7 mouse cellular contexts compared by ENCODE assay signal in the genomic region with DNA sequence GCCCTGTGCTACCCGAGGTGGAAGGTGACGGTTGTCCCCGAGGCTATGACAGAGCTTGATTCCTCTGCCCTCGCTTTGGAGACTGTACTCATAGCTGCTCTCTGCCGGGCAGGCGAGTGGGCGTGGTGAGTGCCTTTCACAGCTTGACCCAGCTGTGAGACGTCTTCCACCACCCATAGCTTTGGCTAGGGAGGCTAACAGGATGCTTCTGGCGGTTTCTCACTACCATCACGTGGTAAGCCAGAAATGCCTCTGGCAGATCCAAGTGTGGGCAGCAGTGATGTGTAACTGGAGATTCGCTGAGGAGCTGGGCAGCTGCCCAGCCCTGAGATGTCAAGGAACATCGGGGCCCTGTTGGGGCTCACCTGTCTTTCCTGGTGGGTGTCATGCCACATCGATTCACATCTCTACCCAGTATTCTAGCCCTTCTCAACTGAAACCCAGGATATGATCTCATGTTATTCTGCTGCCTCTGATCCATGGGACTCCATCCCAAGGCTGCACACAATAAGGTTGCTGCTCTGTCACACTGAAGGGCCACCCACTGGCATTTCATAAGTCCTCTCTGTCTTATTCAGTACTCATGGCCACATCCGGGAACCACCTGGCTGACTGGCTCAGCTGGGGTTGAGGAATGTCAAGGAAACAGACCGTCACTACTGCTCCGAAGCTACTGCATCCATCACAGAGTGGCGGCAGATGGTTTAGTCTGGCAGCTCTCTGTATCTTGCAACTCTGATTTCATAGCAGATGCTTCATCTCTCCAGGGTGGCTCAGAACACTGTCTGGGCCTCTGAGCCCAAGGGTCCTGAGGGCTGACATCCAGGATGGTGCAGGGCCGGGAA.
DNase-seq lines count a peak whose midpoint lies in the region; ATAC-seq and TF ChIP-seq lines count a peak whose summit lies in the region.

No protein-coding gene starts in this region.

- 0 out of 2 replicates have a peak, but pooled peaks cover 4% of the 10 kb centered on the region for H3K36me3 ChIP-seq in stomach, embryonic 16.5 days (ENCODE audit: control insufficient read depth, insufficient read depth, low read length)
- H3K36me3 ChIP-seq in liver, postnatal 0 days (replicated peaks; ENCODE audit: insufficient read depth, low read length) = no peaks in the 10 kb centered on the region

- peak; percentile 34; the same call in 1 of the 2 replicates for ATAC-seq in stomach, embryonic 16.5 days (ENCODE audit: insufficient read depth, low FRiP score)
- ATAC-seq in liver, postnatal 0 days = no peak

- peak overlapping the region; percentile 18 for H3K27ac ChIP-seq in cerebellum, adult 2 months (ENCODE audit: insufficient read depth, low read length)
- H3K27ac ChIP-seq in stomach, embryonic 16.5 days (ENCODE audit: low read length) = peak overlapping the region; percentile 66
- H3K27ac ChIP-seq in liver, postnatal 0 days (ENCODE audit: low read depth) = no peak overlapping the region

- no peak overlapping the region for H3K9ac ChIP-seq in stomach, embryonic 16.5 days (ENCODE audit: low read length)
- no peak overlapping the region for H3K9ac ChIP-seq in liver, postnatal 0 days (replicated peaks)

- no peaks in the 10 kb centered on the region for H3K27me3 ChIP-seq in cerebellum, adult 2 months (ENCODE audit: control insufficient read depth, insufficient read depth, low read length)
- no peaks in the 10 kb centered on the region for H3K27me3 ChIP-seq in stomach, embryonic 16.5 days (ENCODE audit: control insufficient read depth, insufficient read depth, low read length)
- H3K27me3 ChIP-seq in liver, postnatal 0 days (ENCODE audit: insufficient read depth, low read length) = no peaks in the 10 kb centered on the region

- DNase-seq in kidney, postnatal 4 days = peak; percentile 31 to 54
- DNase-seq in kidney, adult 11 months = no peak
- peak; percentile 69 to 75 for DNase-seq in cerebellum, adult 2 months
- DNase-seq in heart, postnatal 10 days = peak; percentile 59 to 63
- peak; percentile 66 to 73 for DNase-seq in left cerebral cortex, postnatal 36 days (ENCODE audit: low spot score in 2 of 2)
- DNase-seq in liver, postnatal 0 days = no peak

- intact Hi-C loops in heart, postnatal 10 days (cut with DNase I) = no loop called here
- intact Hi-C loops in left cerebral cortex, postnatal 36 days (cut with DNase I) = no loop called here

- no peak overlapping the region for H3K4me3 ChIP-seq in cerebellum, adult 2 months (replicated peaks; ENCODE audit: insufficient read depth, low read depth, low read length)
- no peak overlapping the region for H3K4me3 ChIP-seq in stomach, embryonic 16.5 days (replicated peaks; ENCODE audit: low read length)
- H3K4me3 ChIP-seq in liver, postnatal 0 days (ENCODE audit: low read depth, low read length) = no peak overlapping the region

- no peak for TF ChIP-seq CTCF in cerebellum, adult 2 months (IDR thresholded peaks at IDR 0.05; ENCODE audit: borderline replicate concordance, insufficient read depth, low read depth, low read length)
- no peak for TF ChIP-seq CTCF in liver, postnatal 0 days (IDR thresholded peaks at IDR 0.05; ENCODE audit: low read depth)

- no peaks in the 10 kb centered on the region for H3K9me3 ChIP-seq in stomach, embryonic 16.5 days (replicated peaks; ENCODE audit: control insufficient read depth, low read length)
- no peaks in the 10 kb centered on the region for H3K9me3 ChIP-seq in liver, postnatal 0 days (ENCODE audit: low read length)

- no peak for TF ChIP-seq EP300 in liver, postnatal 0 days (IDR thresholded peaks at IDR 0.05; ENCODE audit: low read depth)

- WGBS in cerebellum, adult 2 months = 32% methylated on average over 18 of the region's 18 CpGs
- WGBS in stomach, embryonic 16.5 days = 58% methylated on average over 18 of the region's 18 CpGs
- 75% methylated on average over 18 of the region's 18 CpGs for WGBS in liver, postnatal 0 days (ENCODE audit: insufficient replicate concordance)

- no peak for TF ChIP-seq POLR2A in cerebellum, adult 2 months (IDR thresholded peaks at IDR 0.05; ENCODE audit: borderline replicate concordance, insufficient read depth, low read length)

- H3K4me2 ChIP-seq in stomach, embryonic 16.5 days (ENCODE audit: low read depth, low read length) = no peak overlapping the region
- H3K4me2 ChIP-seq in liver, postnatal 0 days (ENCODE audit: low read depth, low read length) = no peak overlapping the region

- peaks cover 26% of the 10 kb centered on the region for H3K4me1 ChIP-seq in cerebellum, adult 2 months (ENCODE audit: control insufficient read depth, insufficient read depth, low read length)
- H3K4me1 ChIP-seq in stomach, embryonic 16.5 days (ENCODE audit: control insufficient read depth, insufficient read depth, low read length) = peaks cover 39% of the 10 kb centered on the region
- no peaks in the 10 kb centered on the region for H3K4me1 ChIP-seq in liver, postnatal 0 days (ENCODE audit: insufficient read depth)

Comparison
In these comparisons a context has a peak if more than half of its experiments do, and no peak if none do; other contexts are left out.
1. DNase-seq: peak in kidney, postnatal 4 days (2 of 2), cerebellum, adult 2 months (2 of 2), heart, postnatal 10 days (2 of 2) and left cerebral cortex, postnatal 36 days (2 of 2); none in kidney, adult 11 months (single experiment) and liver, postnatal 0 days (single experiment).